Mouse (Mus musculus) C2C12 (cell line): ENCODE measurements around the gene Smg6. TPM values are rescaled to one million over a fixed set of nuclear protein-coding genes. Genes with fewer than 3 reads are reported as not detected.

Experiments used
- H3K27me3 ChIP-seq: one replicate; pipeline ENCODE4 v1.6.1; 2011; ENCODE audit not compliant: control insufficient read depth, insufficient read depth, insufficient read length
- H3K36me3 ChIP-seq: one replicate; pipeline ENCODE4 v1.6.1; 2011; ENCODE audit not compliant: control insufficient read depth, insufficient read depth
- H3K4me3 ChIP-seq: one replicate; pipeline ENCODE4 v1.5.1; 2011; ENCODE audit warnings: mild to moderate bottlenecking, control low read depth; ENCODE audit not compliant: poor library complexity, insufficient read depth, severe bottlenecking
- H3K79me2 ChIP-seq: one replicate; pipeline ENCODE4 v1.6.1; 2011; ENCODE audit not compliant: control insufficient read depth, insufficient read depth
- H3K79me3 ChIP-seq: one replicate; pipeline ENCODE4 v1.6.1; 2011; ENCODE audit warnings: low read depth, control low read depth
- H3ac ChIP-seq: one replicate; pipeline ENCODE3; 2011; ENCODE audit warnings: low read depth; ENCODE audit not compliant: control insufficient read depth, insufficient read length
- CEBPB ChIP-seq: IDR thresholded peaks from one replicate; pipeline ENCODE4 v1.6.1; 2011; ENCODE audit warnings: low read depth, mild to moderate bottlenecking, control low read depth, moderate library complexity
- CTCF ChIP-seq: IDR thresholded peaks from one replicate; pipeline ENCODE4 v1.5.1; 2011; ENCODE audit not compliant: control insufficient read depth, insufficient read depth, insufficient read length
- FOSL1 ChIP-seq: IDR thresholded peaks from one replicate; pipeline ENCODE4 v1.8.0; 2011; ENCODE audit warnings: mild to moderate bottlenecking, low read length; ENCODE audit not compliant: poor library complexity, insufficient read depth, severe bottlenecking
- MAX ChIP-seq: IDR thresholded peaks from one replicate; pipeline ENCODE4 v1.6.1; 2011; ENCODE audit warnings: mild to moderate bottlenecking, control low read depth
- MYOD1 ChIP-seq: IDR thresholded peaks from one replicate; pipeline ENCODE4 v1.6.1; 2011; ENCODE audit warnings: low read depth; ENCODE audit not compliant: control insufficient read depth, insufficient read length
- MYOG ChIP-seq: IDR thresholded peaks from one replicate; pipeline ENCODE4 v1.6.1; 2011; ENCODE audit not compliant: control insufficient read depth, insufficient read length; ENCODE audit errors: extremely low read depth
- USF1 ChIP-seq: IDR thresholded peaks from one replicate; pipeline ENCODE4 v1.6.1; 2011; ENCODE audit warnings: low read depth, mild to moderate bottlenecking, control low read depth, moderate library complexity
- polyA plus RNA-seq: library from polyadenylated mRNA; unstranded; fragments of >200 nt; fragmentation: generic; extraction: Trizol; gene quantifications from one replicate; pipeline ENCODE4 v1.2.1, GENCODE M21; 2012; ENCODE audit warnings: missing spikeins

The Smg6 gene
- polyA plus RNA-seq, 1 experiment: 7.5 TPM

GRCm38 (mm10) chr11:74956006-74956405, 30.4 kb downstream of the Smg6 start:
- no peaks in the 10 kb centered on the region for H3K27me3 ChIP-seq
- no peaks in the 10 kb centered on the region for H3K79me3 ChIP-seq
- peaks cover 26% of the 10 kb centered on the region for H3K36me3 ChIP-seq
- no peak overlapping the region for H3K4me3 ChIP-seq
- TF ChIP-seq MYOG (no peak), CTCF (no peak), MAX (no peak), MYOD1 (no peak), CEBPB (no peak), FOSL1 (no peak), USF1 (no peak)
- peaks cover 7% of the 10 kb centered on the region for H3K79me2 ChIP-seq
- no peak overlapping the region for H3ac ChIP-seq

- Histone ChIP-seq H3ac (no peak overlapping the region), H3K4me3 (no peak overlapping the region), H3K36me3 (peaks cover 21% of the 10 kb centered on the region), H3K27me3 (no peaks in the 10 kb centered on the region), H3K79me3 (no peaks in the 10 kb centered on the region), H3K79me2 (peaks cover 7% of the 10 kb centered on the region)
- TF ChIP-seq CEBPB (no peak), USF1 (no peak), CTCF (no peak), MYOD1 (no peak), FOSL1 (no peak), MAX (no peak), MYOG (no peak)
Measured at GRCm38 (mm10) chr11:74957600-74957999, 32.0 kb downstream of the Smg6 start.

- H3K27me3 ChIP-seq: no peaks in the 10 kb centered on the region
- H3K79me3 ChIP-seq: no peaks in the 10 kb centered on the region
- peaks cover 10% of the 10 kb centered on the region for H3K36me3 ChIP-seq
- H3ac ChIP-seq: no peak overlapping the region
- no peak for TF ChIP-seq MYOD1
- no peak for TF ChIP-seq MAX
- TF ChIP-seq USF1: no peak
- no peak for TF ChIP-seq CEBPB
- no peak for TF ChIP-seq FOSL1
- no peak for TF ChIP-seq MYOG
- no peak for TF ChIP-seq CTCF
- H3K4me3 ChIP-seq: no peak overlapping the region
- peaks cover under 1% of the 10 kb centered on the region for H3K79me2 ChIP-seq
Measured at GRCm38 (mm10) chr11:74959501-74959900, 33.9 kb downstream of the Smg6 start.

- Histone ChIP-seq H3ac (no peak overlapping the region), H3K27me3 (no peaks in the 10 kb centered on the region), H3K79me3 (no peaks in the 10 kb centered on the region), H3K79me2 (no peaks in the 10 kb centered on the region), H3K36me3 (peaks cover 7% of the 10 kb centered on the region), H3K4me3 (no peak overlapping the region)
- TF ChIP-seq MYOD1 (no peak), USF1 (no peak), FOSL1 (no peak), CEBPB (no peak), CTCF (no peak), MYOG (no peak), MAX (no peak)
Measured at GRCm38 (mm10) chr11:74960031-74960551, 34.5 kb downstream of the Smg6 start.

GRCm38 (mm10) chr11:74961953-74962352, 36.3 kb downstream of the Smg6 start:
- no peaks in the 10 kb centered on the region for H3K79me3 ChIP-seq
- TF ChIP-seq USF1 (no peak), FOSL1 (no peak), MYOD1 (no peak), MYOG (no peak), CEBPB (no peak), MAX (no peak), CTCF (no peak)
- no peaks in the 10 kb centered on the region for H3K27me3 ChIP-seq
- peaks cover 5% of the 10 kb centered on the region for H3K36me3 ChIP-seq
- H3K4me3 ChIP-seq: no peak overlapping the region
- no peak overlapping the region for H3ac ChIP-seq
- H3K79me2 ChIP-seq: no peaks in the 10 kb centered on the region

- TF ChIP-seq MYOD1: no peak
- no peak for TF ChIP-seq FOSL1
- no peak for TF ChIP-seq CTCF
- TF ChIP-seq MYOG: no peak
- TF ChIP-seq CEBPB: no peak
- TF ChIP-seq USF1: no peak
- TF ChIP-seq MAX: no peak
- H3K79me2 ChIP-seq: no peaks in the 10 kb centered on the region
Measured at GRCm38 (mm10) chr11:74962846-74963407, 37.3 kb downstream of the Smg6 start.

More at GRCm38 (mm10) chr11:74962846-74963407, 37.3 kb downstream of the Smg6 start:
- no peak overlapping the region for H3ac ChIP-seq
- H3K27me3 ChIP-seq: no peaks in the 10 kb centered on the region
- no peaks in the 10 kb centered on the region for H3K36me3 ChIP-seq
- H3K79me3 ChIP-seq: no peaks in the 10 kb centered on the region
- H3K4me3 ChIP-seq: no peak overlapping the region
